Mouse (Mus musculus) hindbrain, embryonic 13.5 days (tissue): ENCODE measurements at regions not wholly inside any gene's neighbourhood (a gene's known extent, or its start where the extent isn't known, plus 50 kb on each side); places are given as distances from the start of the nearest gene placed in this dataset.

ENCODE experiments used
- ATAC-seq: fragments of 200-750 bp; cut with Nextera tagmentation; 2 replicates; pipeline ENCODE4 v1.8.0; 2017; ENCODE audit warnings: moderate TSS enrichment; ENCODE audit not compliant: low FRiP score
- H3K27ac ChIP-seq: fragments of 300-500 bp; sonication (generic); 2 replicates; pipeline ENCODE4 v1.5.1; 2015; ENCODE audit warnings: inconsistent platforms, mild to moderate bottlenecking, moderate library complexity
- H3K27me3 ChIP-seq: fragments of 300-500 bp; sonication (generic); 2 replicates; pipeline ENCODE4 v1.6.1; 2015; ENCODE audit warnings: mild to moderate bottlenecking, inconsistent platforms
- H3K36me3 ChIP-seq: fragments of 300-500 bp; sonication (generic); 2 replicates; pipeline ENCODE4 v1.6.1; 2015; ENCODE audit warnings: mild to moderate bottlenecking, inconsistent platforms
- H3K4me1 ChIP-seq: fragments of 300-500 bp; sonication (generic); replicated peaks from 2 replicates; pipeline ENCODE4 v1.6.1; 2015; ENCODE audit warnings: inconsistent platforms
- H3K4me2 ChIP-seq: fragments of 300-500 bp; sonication (generic); 2 replicates; pipeline ENCODE4 v1.6.1; 2015; ENCODE audit warnings: inconsistent platforms, mild to moderate bottlenecking, moderate library complexity
- H3K4me3 ChIP-seq: fragments of 300-500 bp; sonication (generic); 2 replicates; pipeline ENCODE4 v1.5.1; 2015; ENCODE audit warnings: mild to moderate bottlenecking, inconsistent platforms
- H3K9ac ChIP-seq: fragments of 300-500 bp; sonication (generic); 2 replicates; pipeline ENCODE4 v1.6.1; 2015; ENCODE audit warnings: mild to moderate bottlenecking, inconsistent platforms
- H3K9me3 ChIP-seq: fragments of 300-500 bp; sonication (generic); 2 replicates; pipeline ENCODE4 v1.6.1; 2016; ENCODE audit warnings: inconsistent platforms
- WGBS: fragments of 180-500 bp; shearing (Covaris S2); methylation state at CpG from one replicate; pipeline ENCODE4 v1.1.7; 2015; 5-methylcytosine and 5-hydroxymethylcytosine counted together

DNA sequence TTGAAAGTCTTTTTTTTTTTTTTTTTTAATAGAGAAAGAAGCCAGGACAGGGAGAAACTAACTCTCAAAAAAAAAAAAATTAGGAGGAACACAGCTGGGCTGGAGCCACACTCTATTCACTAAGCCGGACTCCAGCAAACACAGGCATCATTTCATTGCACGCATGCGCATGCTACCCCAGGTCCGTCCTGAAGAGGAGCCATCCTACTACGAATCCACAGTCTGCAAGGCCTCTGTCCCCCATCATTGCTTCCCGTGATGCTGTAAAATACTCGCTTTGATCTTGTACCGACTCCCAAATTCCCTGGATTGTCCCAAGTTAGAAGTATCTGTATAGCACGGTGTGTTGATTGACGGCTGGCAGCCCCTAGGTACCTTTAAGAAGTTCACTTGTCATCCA lies 351.7 kb downstream of the Zfp536 start:
- H3K27ac ChIP-seq, result no peak overlapping the region
- H3K36me3 ChIP-seq, result no peaks in the 10 kb centered on the region
- no peak for ATAC-seq
- no peaks in the 10 kb centered on the region for H3K27me3 ChIP-seq
- H3K9me3 ChIP-seq, result no peaks in the 10 kb centered on the region
- 85% methylated on average over 10 of the region's 10 CpGs for WGBS
- no peak overlapping the region for H3K4me2 ChIP-seq
- no peak overlapping the region for H3K9ac ChIP-seq
- H3K4me1 ChIP-seq, result no peaks in the 10 kb centered on the region
- H3K4me3 ChIP-seq, result no peak overlapping the region
